Mouse (Mus musculus): ENCODE data around the gene Pnpla2. TPM values are rescaled to one million over a fixed set of nuclear protein-coding genes. Genes with fewer than 3 reads are reported as not detected.

The Pnpla2 gene
- 23.6 and 27.5 TPM in 2 replicates for polyA plus RNA-seq (2015; fragmentation: Nextera tagmentation; extraction: Ambion mirVana)

GRCm38 (mm10) chr7:141454967-141455551 lies at the start of gene Pnpla2:
Gene Pnpla2 (plus strand): TSS chr7:141455198.

GRCm38 (mm10) chr7:141413809-141414584 lies 41.0 kb upstream of the Pnpla2 start, which contains the start of gene Gatd1:
Gene Gatd1 (minus strand): TSS chr7:141414136.

GRCm38 (mm10) chr7:141429310-141429709 lies 25.7 kb upstream of the Pnpla2 start, which contains the start of gene Cend1:
Gene Cend1 (minus strand): TSS chr7:141429491.

GRCm38 (mm10) chr7:141437178-141438120 lies 17.5 kb upstream of the Pnpla2 start, which contains the start of gene Slc25a22:
Gene Slc25a22 (minus strand): TSS chr7:141437892.

GRCm38 (mm10) chr7:141443828-141444237 lies 11.2 kb upstream of the Pnpla2 start, which contains the start of gene Pidd1:
Gene Pidd1 (minus strand): TSS chr7:141444025.

GRCm38 (mm10) chr7:141447110-141447991 lies 7.6 kb upstream of the Pnpla2 start, which contains the start of gene Rplp2:
Gene Rplp2 (plus strand): TSS chr7:141447370.

GRCm38 (mm10) chr7:141460391-141461113 lies 5.6 kb downstream of the Pnpla2 start, which contains the start of gene Cracr2b:
Gene Cracr2b (plus strand): TSS chr7:141461094.

GRCm38 (mm10) chr7:141467230-141468030 lies 12.4 kb downstream of the Pnpla2 start, which contains the start of gene Cd151:
Gene Cd151 (plus strand): TSS chr7:141467392.

GRCm38 (mm10) chr7:141475011-141475804 lies 20.2 kb downstream of the Pnpla2 start, which contains the start of the genes Polr2l and Tspan4:
Gene Polr2l (minus strand): TSS chr7:141475132.
Gene Tspan4 (plus strand): TSS chr7:141475240.

Other genes with a start within 250 kb of the Pnpla2 start
- 0.22 and 0.33 TPM in 2 replicates for gene Lmntd2, start 241.1 kb upstream of the Pnpla2 start, polyA plus RNA-seq (2015; fragmentation: Nextera tagmentation; extraction: Ambion mirVana)
- gene Rassf7, start 239.3 kb upstream of the Pnpla2 start, polyA plus RNA-seq (2015; fragmentation: Nextera tagmentation; extraction: Ambion mirVana), result 9.9 and 12.2 TPM in 2 replicates
- 32.7 and 37.2 TPM in 2 replicates for gene Phrf1, start 226.4 kb upstream of the Pnpla2 start, polyA plus RNA-seq (2015; fragmentation: Nextera tagmentation; extraction: Ambion mirVana)
- gene Irf7, start 188.7 kb upstream of the Pnpla2 start, polyA plus RNA-seq (2015; fragmentation: Nextera tagmentation; extraction: Ambion mirVana), result 32.5 and 46.0 TPM in 2 replicates
- gene Cdhr5, start 178.4 kb upstream of the Pnpla2 start, polyA plus RNA-seq (2015; fragmentation: Nextera tagmentation; extraction: Ambion mirVana), result 0.07 and 0.11 TPM in 2 replicates
- gene Sct, start 176.1 kb upstream of the Pnpla2 start, polyA plus RNA-seq (2015; fragmentation: Nextera tagmentation; extraction: Ambion mirVana), result 10.2 and 15.9 TPM in 2 replicates
- 0.10 and 0.55 TPM in 2 replicates for gene Drd4, start 163.2 kb upstream of the Pnpla2 start, polyA plus RNA-seq (2015; fragmentation: Nextera tagmentation; extraction: Ambion mirVana)
- 26.7 and 31.4 TPM in 2 replicates for gene Deaf1, start 127.5 kb upstream of the Pnpla2 start, polyA plus RNA-seq (2015; fragmentation: Nextera tagmentation; extraction: Ambion mirVana)
- gene Tmem80, start 127.5 kb upstream of the Pnpla2 start, polyA plus RNA-seq (2015; fragmentation: Nextera tagmentation; extraction: Ambion mirVana), result 25.3 and 26.4 TPM in 2 replicates
- 1.6 and 2.0 TPM in 2 replicates for gene Eps8l2, start 116.3 kb upstream of the Pnpla2 start, polyA plus RNA-seq (2015; fragmentation: Nextera tagmentation; extraction: Ambion mirVana)
- 532 and 557 TPM in 2 replicates for gene Taldo1, start 63.0 kb upstream of the Pnpla2 start, polyA plus RNA-seq (2015; fragmentation: Nextera tagmentation; extraction: Ambion mirVana)
- 27.9 and 38.0 TPM in 2 replicates for gene Gatd1, start 41.1 kb upstream of the Pnpla2 start, polyA plus RNA-seq (2015; fragmentation: Nextera tagmentation; extraction: Ambion mirVana)
- 0.17 TPM in 1 of 2 replicates, not detected in the other for gene Cend1, start 25.7 kb upstream of the Pnpla2 start, polyA plus RNA-seq (2015; fragmentation: Nextera tagmentation; extraction: Ambion mirVana)
- 9.6 and 12.0 TPM in 2 replicates for gene Slc25a22, start 17.3 kb upstream of the Pnpla2 start, polyA plus RNA-seq (2015; fragmentation: Nextera tagmentation; extraction: Ambion mirVana)
- gene Pidd1, start 11.2 kb upstream of the Pnpla2 start, polyA plus RNA-seq (2015; fragmentation: Nextera tagmentation; extraction: Ambion mirVana), result 11.9 and 14.1 TPM in 2 replicates
- 1,725 and 1,765 TPM in 2 replicates for gene Rplp2, start 7.8 kb upstream of the Pnpla2 start, polyA plus RNA-seq (2015; fragmentation: Nextera tagmentation; extraction: Ambion mirVana)
- gene Cracr2b, start 5.9 kb downstream of the Pnpla2 start, polyA plus RNA-seq (2015; fragmentation: Nextera tagmentation; extraction: Ambion mirVana), result 12.7 and 15.8 TPM in 2 replicates
- 9.2 and 10.5 TPM in 2 replicates for gene Cd151, start 12.2 kb downstream of the Pnpla2 start, polyA plus RNA-seq (2015; fragmentation: Nextera tagmentation; extraction: Ambion mirVana)
- 56.8 and 65.1 TPM in 2 replicates for gene Polr2l, start 19.9 kb downstream of the Pnpla2 start, polyA plus RNA-seq (2015; fragmentation: Nextera tagmentation; extraction: Ambion mirVana)
- gene Tspan4, start 20.0 kb downstream of the Pnpla2 start, polyA plus RNA-seq (2015; fragmentation: Nextera tagmentation; extraction: Ambion mirVana), result 65.7 and 84.5 TPM in 2 replicates
- gene Chid1, start 84.7 kb downstream of the Pnpla2 start, polyA plus RNA-seq (2015; fragmentation: Nextera tagmentation; extraction: Ambion mirVana), result 14.0 and 14.6 TPM in 2 replicates
- 49.8 and 51.2 TPM in 2 replicates for gene Ap2a2, start 107.0 kb downstream of the Pnpla2 start, polyA plus RNA-seq (2015; fragmentation: Nextera tagmentation; extraction: Ambion mirVana)
- gene Muc6, start 200.1 kb downstream of the Pnpla2 start, polyA plus RNA-seq (2015; fragmentation: Nextera tagmentation; extraction: Ambion mirVana), result 6.2 and 7.0 TPM in 2 replicates
- gene Muc2, start 235.1 kb downstream of the Pnpla2 start, polyA plus RNA-seq (2015; fragmentation: Nextera tagmentation; extraction: Ambion mirVana), result 0.23 and 0.30 TPM in 2 replicates